Mouse (Mus musculus): ENCODE measurements at regions not wholly inside any gene's neighbourhood (a gene's known extent, or its start where the extent isn't known, plus 50 kb on each side); places are given as distances from the start of the nearest gene placed in this dataset.

- H3K4me3 ChIP-seq (ENCODE audit: low read length): no peak overlapping the region
- no peaks in the 10 kb centered on the region for H3K36me3 ChIP-seq (ENCODE audit: control insufficient read depth, insufficient read depth, low read length)
- no peak overlapping the region for H3K4me2 ChIP-seq (replicated peaks; ENCODE audit: low read depth, low read length)
- H3K27me3 ChIP-seq (ENCODE audit: control insufficient read depth, insufficient read depth, low read length): no peaks in the 10 kb centered on the region
- H3K27ac ChIP-seq (ENCODE audit: low read depth, low read length): no peak overlapping the region
- H3K9me3 ChIP-seq (ENCODE audit: control insufficient read depth, low read length): no peaks in the 10 kb centered on the region
- H3K9ac ChIP-seq (ENCODE audit: low read depth, low read length): no peak overlapping the region
- H3K4me1 ChIP-seq (ENCODE audit: control insufficient read depth, insufficient read depth, low read length): no peaks in the 10 kb centered on the region
- 86% methylated on average over 5 of the region's 5 CpGs for WGBS
- ATAC-seq (ENCODE audit: low FRiP score, low TSS enrichment): no peak
Measured at GRCm38 (mm10) chr17:4355506-4356218, 638.5 kb upstream of the Arid1b start.

- H3K9ac ChIP-seq (ENCODE audit: low read depth, low read length): no peak overlapping the region
- H3K4me3 ChIP-seq (ENCODE audit: low read length): no peak overlapping the region
- no peak overlapping the region for H3K4me2 ChIP-seq (replicated peaks; ENCODE audit: low read depth, low read length)
- H3K27ac ChIP-seq (ENCODE audit: low read depth, low read length): no peak overlapping the region
- no peak for ATAC-seq (ENCODE audit: low FRiP score, low TSS enrichment)
- no peaks in the 10 kb centered on the region for H3K4me1 ChIP-seq (ENCODE audit: control insufficient read depth, insufficient read depth, low read length)
- H3K9me3 ChIP-seq (ENCODE audit: control insufficient read depth, low read length): no peaks in the 10 kb centered on the region
- H3K36me3 ChIP-seq (ENCODE audit: control insufficient read depth, insufficient read depth, low read length): no peaks in the 10 kb centered on the region
- 63% methylated on average over 4 of the region's 4 CpGs for WGBS
- no peaks in the 10 kb centered on the region for H3K27me3 ChIP-seq (ENCODE audit: control insufficient read depth, insufficient read depth, low read length)
Measured at GRCm38 (mm10) chr17:4360413-4361320, 633.5 kb upstream of the Arid1b start.

DNA sequence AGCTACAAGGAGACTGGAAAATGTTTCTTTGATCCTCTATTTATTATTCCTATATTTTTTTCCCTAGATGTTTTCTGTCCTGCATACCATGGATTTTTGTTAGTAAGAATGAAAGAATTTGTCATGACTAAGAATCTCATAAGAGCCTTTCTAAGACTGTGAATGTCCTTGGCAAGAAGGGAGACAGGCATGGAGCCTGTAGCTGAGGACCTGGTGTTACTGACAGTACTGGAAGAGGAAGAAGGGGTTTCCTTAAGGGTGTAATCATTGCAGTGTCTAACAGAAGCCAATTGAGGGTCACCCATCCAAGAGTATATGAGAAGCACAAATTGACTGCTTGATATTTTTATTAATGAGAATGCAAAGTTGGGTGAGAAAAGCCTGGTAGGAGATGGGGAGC is 628.3 kb upstream of the Arid1b start:
- H3K4me2 ChIP-seq (replicated peaks; ENCODE audit: low read depth, low read length): no peak overlapping the region
- no peak overlapping the region for H3K9ac ChIP-seq (ENCODE audit: low read depth, low read length)
- H3K36me3 ChIP-seq (ENCODE audit: control insufficient read depth, insufficient read depth, low read length): no peaks in the 10 kb centered on the region
- no peak for ATAC-seq (ENCODE audit: low FRiP score, low TSS enrichment)
- no peak overlapping the region for H3K4me3 ChIP-seq (ENCODE audit: low read length)
- H3K4me1 ChIP-seq (ENCODE audit: control insufficient read depth, insufficient read depth, low read length): no peaks in the 10 kb centered on the region
- H3K27me3 ChIP-seq (ENCODE audit: control insufficient read depth, insufficient read depth, low read length): no peaks in the 10 kb centered on the region
- H3K27ac ChIP-seq (ENCODE audit: low read depth, low read length): no peak overlapping the region
- H3K9me3 ChIP-seq (ENCODE audit: control insufficient read depth, low read length): no peaks in the 10 kb centered on the region

DNA sequence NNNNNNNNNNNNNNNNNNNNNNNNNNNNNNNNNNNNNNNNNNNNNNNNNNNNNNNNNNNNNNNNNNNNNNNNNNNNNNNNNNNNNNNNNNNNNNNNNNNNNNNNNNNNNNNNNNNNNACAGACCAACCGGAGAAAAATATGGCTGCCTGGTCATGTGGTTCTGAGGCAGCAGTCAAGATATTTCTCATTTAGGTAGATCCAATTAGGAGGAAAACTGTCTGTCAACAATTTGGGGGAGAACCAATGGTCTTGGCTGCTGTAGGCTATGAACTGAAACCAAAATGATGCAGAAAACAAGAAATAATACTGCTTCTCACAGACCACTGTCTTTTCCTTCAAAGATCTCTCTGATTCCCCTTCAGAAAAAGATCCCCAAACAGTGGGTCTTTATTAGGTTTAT is 613.7 kb upstream of the Arid1b start:
- no peak for ATAC-seq (ENCODE audit: low FRiP score, low TSS enrichment)
- WGBS: 95% methylated on average over 1 of the region's 1 CpGs
- H3K9ac ChIP-seq (ENCODE audit: low read depth, low read length): no peak overlapping the region
- H3K27ac ChIP-seq (ENCODE audit: low read depth, low read length): no peak overlapping the region
- no peaks in the 10 kb centered on the region for H3K9me3 ChIP-seq (ENCODE audit: control insufficient read depth, low read length)
- H3K4me2 ChIP-seq (replicated peaks; ENCODE audit: low read depth, low read length): no peak overlapping the region
- no peak overlapping the region for H3K4me3 ChIP-seq (ENCODE audit: low read length)
- H3K27me3 ChIP-seq (ENCODE audit: control insufficient read depth, insufficient read depth, low read length): no peaks in the 10 kb centered on the region
- no peaks in the 10 kb centered on the region for H3K4me1 ChIP-seq (ENCODE audit: control insufficient read depth, insufficient read depth, low read length)
- no peaks in the 10 kb centered on the region for H3K36me3 ChIP-seq (ENCODE audit: control insufficient read depth, insufficient read depth, low read length)

GRCm38 (mm10) chr17:4380873-4381272 is 613.3 kb upstream of the Arid1b start:
- Histone ChIP-seq H3K9ac (ENCODE audit: low read depth, low read length) (no peak overlapping the region), H3K9me3 (ENCODE audit: control insufficient read depth, low read length) (no peaks in the 10 kb centered on the region), H3K36me3 (ENCODE audit: control insufficient read depth, insufficient read depth, low read length) (no peaks in the 10 kb centered on the region), H3K4me2 (replicated peaks; ENCODE audit: low read depth, low read length) (no peak overlapping the region), H3K27me3 (ENCODE audit: control insufficient read depth, insufficient read depth, low read length) (no peaks in the 10 kb centered on the region), H3K27ac (ENCODE audit: low read depth, low read length) (no peak overlapping the region), H3K4me3 (ENCODE audit: low read length) (no peak overlapping the region), H3K4me1 (ENCODE audit: control insufficient read depth, insufficient read depth, low read length) (no peaks in the 10 kb centered on the region)
- no peak for ATAC-seq (ENCODE audit: low FRiP score, low TSS enrichment)

GRCm38 (mm10) chr17:4381896-4382685 is 612.0 kb upstream of the Arid1b start:
- H3K36me3 ChIP-seq (ENCODE audit: control insufficient read depth, insufficient read depth, low read length): no peaks in the 10 kb centered on the region
- no peaks in the 10 kb centered on the region for H3K9me3 ChIP-seq (ENCODE audit: control insufficient read depth, low read length)
- H3K9ac ChIP-seq (ENCODE audit: low read depth, low read length): no peak overlapping the region
- no peak overlapping the region for H3K27ac ChIP-seq (ENCODE audit: low read depth, low read length)
- no peaks in the 10 kb centered on the region for H3K27me3 ChIP-seq (ENCODE audit: control insufficient read depth, insufficient read depth, low read length)
- ATAC-seq (ENCODE audit: low FRiP score, low TSS enrichment): no peak
- no peak overlapping the region for H3K4me3 ChIP-seq (ENCODE audit: low read length)
- H3K4me2 ChIP-seq (replicated peaks; ENCODE audit: low read depth, low read length): no peak overlapping the region
- 85% methylated on average over 13 of the region's 13 CpGs for WGBS
- H3K4me1 ChIP-seq (ENCODE audit: control insufficient read depth, insufficient read depth, low read length): no peaks in the 10 kb centered on the region

DNA sequence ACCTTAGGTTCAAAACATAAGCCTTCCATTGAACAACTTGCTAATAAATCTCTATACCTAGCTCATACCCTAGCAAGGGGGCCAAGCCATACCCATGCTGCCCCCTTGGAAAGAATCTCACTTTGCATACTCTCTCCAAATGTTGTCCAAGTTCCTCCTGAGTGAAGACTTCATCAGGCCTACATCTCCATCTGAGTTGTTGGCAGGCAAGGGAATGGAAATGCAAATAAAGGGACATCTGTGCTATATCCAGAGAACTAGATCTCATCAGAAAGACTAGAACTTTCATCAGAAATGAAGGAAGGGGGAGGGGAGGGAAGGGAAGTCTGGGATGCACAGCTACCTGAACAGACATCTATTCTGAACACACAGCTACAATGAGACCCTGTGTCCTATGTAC is 611.4 kb upstream of the Arid1b start:
- Histone ChIP-seq H3K27me3 (ENCODE audit: control insufficient read depth, insufficient read depth, low read length) (no peaks in the 10 kb centered on the region), H3K36me3 (ENCODE audit: control insufficient read depth, insufficient read depth, low read length) (no peaks in the 10 kb centered on the region), H3K9me3 (ENCODE audit: control insufficient read depth, low read length) (no peaks in the 10 kb centered on the region), H3K4me1 (ENCODE audit: control insufficient read depth, insufficient read depth, low read length) (no peaks in the 10 kb centered on the region), H3K27ac (ENCODE audit: low read depth, low read length) (no peak overlapping the region), H3K4me2 (replicated peaks; ENCODE audit: low read depth, low read length) (no peak overlapping the region), H3K4me3 (ENCODE audit: low read length) (no peak overlapping the region), H3K9ac (ENCODE audit: low read depth, low read length) (no peak overlapping the region)
- ATAC-seq (ENCODE audit: low FRiP score, low TSS enrichment): no peak

GRCm38 (mm10) chr17:4387616-4388015 is 606.5 kb upstream of the Arid1b start:
- Histone ChIP-seq H3K27me3 (ENCODE audit: control insufficient read depth, insufficient read depth, low read length) (no peaks in the 10 kb centered on the region), H3K4me3 (ENCODE audit: low read length) (no peak overlapping the region), H3K9ac (ENCODE audit: low read depth, low read length) (no peak overlapping the region), H3K4me2 (replicated peaks; ENCODE audit: low read depth, low read length) (no peak overlapping the region), H3K36me3 (ENCODE audit: control insufficient read depth, insufficient read depth, low read length) (no peaks in the 10 kb centered on the region), H3K4me1 (ENCODE audit: control insufficient read depth, insufficient read depth, low read length) (no peaks in the 10 kb centered on the region), H3K27ac (ENCODE audit: low read depth, low read length) (no peak overlapping the region), H3K9me3 (ENCODE audit: control insufficient read depth, low read length) (no peaks in the 10 kb centered on the region)
- no peak for ATAC-seq (ENCODE audit: low FRiP score, low TSS enrichment)
- 76% methylated on average over 4 of the region's 4 CpGs for WGBS

- Histone ChIP-seq H3K9ac (ENCODE audit: low read depth, low read length) (no peak overlapping the region), H3K4me2 (replicated peaks; ENCODE audit: low read depth, low read length) (no peak overlapping the region)
Measured at GRCm38 (mm10) chr17:4390012-4390411, 604.1 kb upstream of the Arid1b start.

More at GRCm38 (mm10) chr17:4390012-4390411, 604.1 kb upstream of the Arid1b start:
- no peaks in the 10 kb centered on the region for H3K36me3 ChIP-seq (ENCODE audit: control insufficient read depth, insufficient read depth, low read length)
- no peak overlapping the region for H3K27ac ChIP-seq (ENCODE audit: low read depth, low read length)
- H3K4me1 ChIP-seq (ENCODE audit: control insufficient read depth, insufficient read depth, low read length): no peaks in the 10 kb centered on the region
- no peaks in the 10 kb centered on the region for H3K9me3 ChIP-seq (ENCODE audit: control insufficient read depth, low read length)
- no peaks in the 10 kb centered on the region for H3K27me3 ChIP-seq (ENCODE audit: control insufficient read depth, insufficient read depth, low read length)
- no peak overlapping the region for H3K4me3 ChIP-seq (ENCODE audit: low read length)
- ATAC-seq (ENCODE audit: low FRiP score, low TSS enrichment): no peak
- 91% methylated on average over 4 of the region's 4 CpGs for WGBS
